Mouse (Mus musculus): Measurements from ENCODE around the gene Acmsd.

Gene Acmsd

GRCm38 (mm10) chr1:127776246-127776645 is 47.0 kb downstream of the Acmsd start:
- DNase-seq = no peak

DNA sequence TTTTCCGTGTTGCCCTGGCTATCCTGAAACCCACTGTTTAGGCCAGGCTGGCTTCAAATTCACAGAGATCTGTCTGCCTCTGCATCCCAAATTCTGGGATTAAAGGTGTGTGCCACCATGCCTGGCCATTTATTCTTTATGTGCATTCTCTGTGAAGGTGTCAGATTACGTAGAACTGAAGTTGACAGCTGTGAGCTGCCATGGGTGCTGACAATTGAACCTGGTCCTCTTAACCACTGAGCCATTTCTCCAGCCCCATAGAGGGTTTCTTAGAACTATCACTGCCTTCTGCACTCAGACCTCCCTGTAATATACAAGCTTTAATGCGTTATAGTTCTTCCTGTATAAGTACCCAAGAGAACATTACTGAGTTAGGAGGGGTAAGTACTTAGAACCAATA is 49.4 kb downstream of the Acmsd start:
- no peak for DNase-seq

GRCm38 (mm10) chr1:127780142-127780541 is 50.9 kb downstream of the Acmsd start:
- no peak for DNase-seq

- no peak for DNase-seq
Observed at GRCm38 (mm10) chr1:127780849-127781248, 51.6 kb downstream of the Acmsd start.

GRCm38 (mm10) chr1:127783862-127784261 is 54.6 kb downstream of the Acmsd start:
- no peak for DNase-seq

- no peak for DNase-seq
Observed at GRCm38 (mm10) chr1:127785882-127786281, 56.7 kb downstream of the Acmsd start.

GRCm38 (mm10) chr1:127788943-127789342 is 59.7 kb downstream of the Acmsd start:
- DNase-seq = no peak

DNA sequence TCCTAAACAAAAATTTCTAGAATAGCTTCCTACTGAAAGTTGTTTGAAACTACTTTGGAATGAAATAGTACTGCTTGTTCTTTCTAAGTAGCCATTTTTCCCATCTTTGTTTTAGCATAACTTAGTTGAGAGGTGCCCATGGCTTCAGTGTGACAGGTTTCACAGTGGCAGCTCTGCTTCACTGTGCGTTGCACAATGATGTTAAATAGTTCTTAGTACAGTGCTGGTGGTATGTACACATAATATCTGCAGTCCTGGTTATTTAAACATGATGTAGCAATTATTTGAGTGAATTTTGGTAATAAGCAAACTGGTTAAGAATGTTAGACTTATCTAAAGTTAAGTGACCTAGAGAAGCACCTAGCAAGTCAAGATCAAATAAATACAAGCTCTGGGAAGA is 64.2 kb downstream of the Acmsd start:
- no peak for DNase-seq

GRCm38 (mm10) chr1:127795087-127795769 is 66.0 kb downstream of the Acmsd start:
- no peak for DNase-seq

GRCm38 (mm10) chr1:127796341-127796740 is 67.1 kb downstream of the Acmsd start:
- no peak for DNase-seq

- no peak for DNase-seq
Observed at GRCm38 (mm10) chr1:127796752-127797151, 67.5 kb downstream of the Acmsd start.

- no peak for DNase-seq
Observed at GRCm38 (mm10) chr1:127802916-127803315, 73.7 kb downstream of the Acmsd start.

DNA sequence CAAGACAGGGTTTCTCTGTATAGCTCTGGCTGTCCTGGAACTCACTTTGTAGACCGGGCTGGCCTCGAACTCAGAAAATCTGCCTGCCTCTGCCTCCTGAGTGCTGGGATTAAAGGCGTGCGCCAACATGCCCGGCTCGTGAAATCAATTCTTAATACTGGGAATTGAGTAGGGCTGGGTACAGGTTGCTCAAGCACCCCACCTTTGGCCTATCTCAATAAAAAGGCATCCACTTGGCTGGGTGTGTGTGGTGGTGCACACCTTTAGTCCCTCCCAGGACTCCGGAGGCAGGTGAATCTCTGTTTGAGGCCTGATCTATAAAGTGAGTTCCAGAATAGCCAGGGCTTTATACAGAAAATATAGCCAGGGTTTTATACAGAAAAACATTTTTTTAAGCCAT is 79.5 kb downstream of the Acmsd start:
- DNase-seq = no peak

GRCm38 (mm10) chr1:127812929-127813328 is 83.7 kb downstream of the Acmsd start:
- DNase-seq = no peak

- DNase-seq = no peak
Observed at GRCm38 (mm10) chr1:127816381-127816780, 87.2 kb downstream of the Acmsd start.

Data from kidney, adult 8-10 months (tissue).